Mouse (Mus musculus) heart, adult 2 months (tissue): ENCODE results near the gene Hist1h2aa.

Experiments
- CTCF ChIP-seq: fragments of 200-600 bp; IDR thresholded peaks from 2 replicates; pipeline ENCODE4 v1.8.1; 2022; ENCODE audit warnings: antibody characterized with exemption, mild to moderate bottlenecking, moderate library complexity
- EP300 ChIP-seq: fragments of 200-500 bp; IDR thresholded peaks from 2 replicates; pipeline ENCODE4 v1.6.1; 2011; ENCODE audit warnings: low read depth, low read length, control low read depth; ENCODE audit not compliant: insufficient read depth

DNA sequence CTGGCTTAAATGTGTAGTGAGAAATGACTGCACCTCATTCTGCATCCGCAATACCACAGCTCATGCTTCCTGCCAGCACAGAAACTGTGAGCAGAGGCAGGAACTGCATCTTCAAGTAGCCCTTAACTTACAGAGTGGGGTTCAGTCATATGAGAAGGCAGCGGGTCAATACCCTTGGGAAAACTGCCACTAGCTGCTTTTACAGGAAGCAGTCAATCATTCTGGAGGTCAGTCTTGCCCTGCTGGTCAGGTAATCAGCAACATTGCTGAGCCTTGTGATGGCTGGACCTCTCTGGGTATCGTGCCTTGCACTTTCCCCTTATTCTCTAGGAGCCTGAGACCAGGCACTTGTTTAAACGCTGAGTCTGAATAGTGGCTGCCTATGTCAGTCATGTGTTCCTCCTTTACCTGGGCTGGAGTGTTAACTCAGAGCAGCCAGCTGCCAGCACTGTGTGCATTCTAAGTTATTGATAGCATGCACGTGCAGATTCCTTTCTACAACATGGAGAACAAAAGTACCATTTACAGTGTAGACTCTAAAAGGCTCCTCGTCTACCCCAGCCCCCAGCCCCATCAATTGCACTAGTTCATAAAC, 45.2 kb upstream of the Hist1h2aa start:
- TF ChIP-seq EP300 (no peak), CTCF (no peak)
